Mouse (Mus musculus) frontal cortex, adult (tissue): ENCODE measurements around the gene Relb.

Experiments
- ATAC-seq: cut with Nextera tagmentation; 2 replicates; pipeline ENCODE4 v1.9.2; 2017; ENCODE audit warnings: mild to moderate bottlenecking, moderate library complexity, mixed read lengths; ENCODE audit not compliant: low TSS enrichment

The Relb gene

GRCm38 (mm10) chr7:19579751-19580150, 49.5 kb downstream of the Relb start:
- ATAC-seq: no peak

DNA sequence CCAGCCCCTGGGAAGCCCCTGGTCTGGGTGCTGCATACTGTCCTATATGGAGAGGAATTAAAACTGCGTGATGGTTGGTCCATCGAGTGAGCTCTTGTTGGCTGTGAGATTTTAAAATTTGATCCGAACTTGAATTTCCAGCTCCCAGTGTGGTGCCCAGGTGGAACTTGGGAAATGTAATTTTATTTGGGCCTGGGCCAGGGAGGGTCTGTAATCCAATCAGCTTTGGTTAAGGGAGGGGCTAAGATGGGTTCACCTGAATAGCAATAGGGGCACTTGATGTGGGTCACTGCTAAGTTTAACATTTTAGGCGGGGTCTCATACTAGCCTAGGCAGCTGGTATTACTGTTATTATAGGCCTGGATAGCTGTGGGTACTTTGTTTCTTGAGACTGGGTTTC, 50.8 kb downstream of the Relb start:
- ATAC-seq: no peak

DNA sequence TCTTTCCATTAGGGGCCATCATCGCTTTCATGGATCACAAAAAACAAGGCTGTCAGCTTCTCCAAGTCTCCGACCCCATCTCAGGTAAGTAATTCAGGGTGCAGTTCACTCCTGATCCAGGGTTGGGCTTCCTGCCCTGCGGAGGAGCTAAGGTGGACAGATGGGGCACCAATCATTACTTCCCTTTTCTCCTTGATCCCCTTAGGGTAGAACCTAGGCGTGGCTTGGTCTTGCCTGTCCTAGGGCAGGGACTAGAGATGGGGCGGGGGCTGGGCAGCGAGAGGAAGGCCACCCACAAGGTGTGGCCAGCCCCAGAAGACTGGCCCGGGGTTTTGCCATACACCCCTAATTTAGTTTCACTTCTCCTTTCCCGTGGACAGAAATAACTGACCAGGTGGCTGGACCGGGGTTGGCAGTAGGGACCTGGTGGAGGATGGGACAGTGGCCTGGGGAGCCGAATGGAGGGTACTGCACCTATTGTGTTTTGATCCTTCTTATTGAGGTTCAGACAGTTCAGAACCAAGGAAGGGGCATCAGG, 51.3 kb downstream of the Relb start:
- no peak for ATAC-seq

DNA sequence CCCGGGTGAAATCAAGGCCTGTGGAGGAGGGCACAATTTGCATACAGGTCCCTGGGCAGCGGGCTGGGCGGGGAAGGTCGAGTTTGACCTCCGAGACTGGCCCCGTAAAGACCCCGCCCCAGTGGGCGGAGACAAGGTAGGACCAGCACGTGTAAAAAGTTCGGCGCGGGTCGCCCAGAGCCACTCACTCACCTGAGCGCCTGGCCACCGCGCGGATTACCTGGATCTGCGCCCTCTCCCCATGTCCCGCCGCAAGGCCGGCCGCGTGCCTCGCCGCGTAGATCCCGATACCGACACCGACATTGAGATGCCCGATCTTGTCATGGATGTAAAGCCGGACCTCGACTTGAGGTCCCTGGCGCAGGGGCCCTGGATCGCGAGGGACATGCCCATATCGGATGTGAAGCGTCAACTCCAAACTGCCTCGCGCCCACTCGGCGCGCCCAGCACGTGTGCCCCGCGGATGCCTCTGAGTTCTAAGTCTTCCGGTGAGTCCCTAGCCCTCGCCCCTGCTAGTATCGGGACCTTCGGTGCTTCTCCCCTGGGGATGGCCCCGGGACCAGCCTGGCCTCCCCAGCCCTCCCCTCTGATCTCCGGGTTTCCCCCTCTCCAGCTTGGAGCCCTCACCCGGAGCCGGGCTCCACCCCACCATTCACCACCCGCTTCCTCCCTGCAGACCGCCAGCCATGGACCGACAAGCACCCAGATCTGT, 51.9 kb downstream of the Relb start, which contains the start of the genes Zfp296 and Gemin7:
Gene Zfp296 (plus strand): TSS at position 147 of the 712 bp plus-strand sequence.
Gene Gemin7 (minus strand): TSS at position 455 of the 712 bp plus-strand sequence.
- ATAC-seq: peak; percentile 20; the same call in 1 of the 2 replicates

- no peak for ATAC-seq
These were observed 53.7 kb downstream of the Relb start for GRCm38 (mm10) chr7:19575559-19575958.

DNA sequence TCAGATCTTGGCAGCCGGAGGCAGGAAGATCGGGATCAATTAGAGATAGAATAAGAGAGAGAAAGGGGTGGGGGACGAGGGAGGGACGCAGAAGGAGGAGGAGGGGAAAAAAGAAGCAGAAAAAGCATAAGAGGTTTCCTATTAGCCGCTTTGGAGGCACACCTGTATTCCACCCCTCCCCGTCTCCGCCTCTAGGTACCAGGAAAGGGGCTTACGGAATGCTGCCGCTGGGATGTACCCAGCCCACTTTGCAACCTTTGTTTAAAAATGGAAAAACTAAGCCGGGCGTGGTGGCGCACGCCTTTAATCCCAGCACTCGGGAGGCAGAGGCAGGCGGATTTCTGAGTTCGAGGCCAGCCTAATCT, 55.5 kb downstream of the Relb start:
- no peak for ATAC-seq

- ATAC-seq: peak; percentile 87
These were observed 56.1 kb downstream of the Relb start for GRCm38 (mm10) chr7:19572926-19573775.

- ATAC-seq: no peak
These were observed 59.6 kb downstream of the Relb start for GRCm38 (mm10) chr7:19569647-19570046.

DNA sequence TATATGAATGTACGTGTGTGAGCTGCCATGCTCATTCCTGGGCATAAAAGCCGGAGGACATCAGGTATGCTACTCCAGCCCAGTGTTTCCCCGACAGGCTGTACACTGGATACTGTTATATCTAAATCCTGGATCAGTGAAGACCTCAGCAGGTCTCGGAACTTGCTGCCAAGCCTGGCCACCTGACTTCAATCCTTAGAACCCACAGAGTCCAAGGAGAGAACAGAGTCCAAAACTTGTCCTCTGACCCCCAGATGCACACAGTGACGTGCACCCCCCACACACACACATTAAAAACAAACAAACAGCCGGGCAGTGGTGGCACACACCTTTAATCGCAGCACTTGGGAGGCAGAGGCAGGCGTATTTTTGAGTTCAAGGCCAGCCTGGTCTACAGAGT, 61.8 kb downstream of the Relb start:
- no peak for ATAC-seq

DNA sequence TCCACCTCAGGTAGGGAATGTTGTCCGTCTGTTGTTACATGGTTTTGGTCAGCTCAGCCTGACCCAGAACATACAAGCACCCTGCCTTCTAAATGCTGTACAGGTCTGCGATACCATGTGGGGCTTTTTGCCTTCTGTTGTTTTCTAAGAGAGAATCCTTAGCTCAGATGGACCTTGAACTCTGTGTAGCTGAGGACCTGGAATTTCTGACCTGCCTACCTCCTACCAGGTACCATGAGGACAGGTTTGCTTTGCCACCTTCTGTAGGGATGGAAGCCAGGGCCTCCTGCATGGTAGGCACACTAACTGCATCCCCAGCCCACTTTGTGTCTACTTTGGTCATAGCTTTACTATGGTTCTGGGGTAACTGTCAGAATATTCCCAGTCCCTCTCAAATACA, 63.4 kb downstream of the Relb start:
- no peak for ATAC-seq

DNA sequence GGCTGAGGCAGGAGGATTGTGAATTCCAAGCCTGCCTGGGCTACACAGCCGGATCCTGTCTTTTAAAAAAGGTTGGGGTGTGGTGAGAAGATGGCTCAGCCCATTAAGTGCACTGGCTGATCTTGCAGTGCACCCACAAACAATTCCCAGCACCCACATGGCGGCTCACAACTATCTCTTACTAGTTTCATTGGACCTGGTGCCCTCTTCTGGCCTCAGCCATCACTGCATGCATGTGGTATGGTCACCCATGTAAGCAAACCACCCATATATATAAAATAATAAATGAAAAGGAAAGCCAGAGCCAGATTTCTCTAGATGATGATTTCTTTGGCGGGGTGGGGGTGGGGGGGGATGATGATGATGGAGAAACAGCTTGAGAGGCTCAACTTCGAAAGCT, 64.8 kb downstream of the Relb start:
- ATAC-seq: no peak

- no peak for ATAC-seq
These were observed 65.4 kb downstream of the Relb start for GRCm38 (mm10) chr7:19563884-19564283.

DNA sequence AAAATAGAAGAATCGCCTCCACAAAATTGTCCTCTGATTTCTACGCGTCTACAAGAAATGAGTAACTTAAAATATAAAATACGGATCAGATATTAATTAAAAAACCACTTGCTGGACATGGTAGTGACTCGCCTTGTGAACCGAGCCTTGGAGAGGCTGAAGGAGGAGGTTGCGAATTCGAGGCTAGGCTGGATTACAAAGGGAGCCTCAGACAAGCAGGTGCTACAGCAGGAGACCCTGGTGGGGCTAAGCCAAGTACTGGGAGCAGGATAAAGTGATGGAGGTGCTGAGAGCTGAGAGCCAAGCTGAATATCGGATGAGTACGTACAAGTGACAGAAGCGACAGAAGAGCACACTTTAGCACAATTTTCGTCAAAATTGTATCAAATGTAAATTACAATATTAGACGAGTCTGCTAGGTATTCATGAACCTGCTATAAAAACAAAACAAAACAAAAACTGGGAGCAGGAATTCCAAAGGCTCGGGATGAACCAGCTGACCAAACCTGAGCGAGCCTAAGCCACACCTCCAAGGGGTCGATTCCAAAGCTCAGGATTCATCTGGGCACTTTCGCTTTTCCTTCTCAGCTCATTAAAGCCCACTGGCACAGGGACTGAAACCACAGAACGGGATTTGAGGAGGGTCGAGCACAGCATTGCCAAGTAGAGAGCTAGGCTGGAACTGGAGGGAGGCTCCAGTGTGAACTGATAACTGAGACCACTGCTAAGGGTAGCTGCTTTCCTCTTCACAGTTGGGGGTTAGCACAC, 66.4 kb downstream of the Relb start, which contains the start of gene Ppp1r37:
Gene Ppp1r37 (minus strand): TSS at position 434 of the 768 bp plus-strand sequence.
- ATAC-seq: no peak

DNA sequence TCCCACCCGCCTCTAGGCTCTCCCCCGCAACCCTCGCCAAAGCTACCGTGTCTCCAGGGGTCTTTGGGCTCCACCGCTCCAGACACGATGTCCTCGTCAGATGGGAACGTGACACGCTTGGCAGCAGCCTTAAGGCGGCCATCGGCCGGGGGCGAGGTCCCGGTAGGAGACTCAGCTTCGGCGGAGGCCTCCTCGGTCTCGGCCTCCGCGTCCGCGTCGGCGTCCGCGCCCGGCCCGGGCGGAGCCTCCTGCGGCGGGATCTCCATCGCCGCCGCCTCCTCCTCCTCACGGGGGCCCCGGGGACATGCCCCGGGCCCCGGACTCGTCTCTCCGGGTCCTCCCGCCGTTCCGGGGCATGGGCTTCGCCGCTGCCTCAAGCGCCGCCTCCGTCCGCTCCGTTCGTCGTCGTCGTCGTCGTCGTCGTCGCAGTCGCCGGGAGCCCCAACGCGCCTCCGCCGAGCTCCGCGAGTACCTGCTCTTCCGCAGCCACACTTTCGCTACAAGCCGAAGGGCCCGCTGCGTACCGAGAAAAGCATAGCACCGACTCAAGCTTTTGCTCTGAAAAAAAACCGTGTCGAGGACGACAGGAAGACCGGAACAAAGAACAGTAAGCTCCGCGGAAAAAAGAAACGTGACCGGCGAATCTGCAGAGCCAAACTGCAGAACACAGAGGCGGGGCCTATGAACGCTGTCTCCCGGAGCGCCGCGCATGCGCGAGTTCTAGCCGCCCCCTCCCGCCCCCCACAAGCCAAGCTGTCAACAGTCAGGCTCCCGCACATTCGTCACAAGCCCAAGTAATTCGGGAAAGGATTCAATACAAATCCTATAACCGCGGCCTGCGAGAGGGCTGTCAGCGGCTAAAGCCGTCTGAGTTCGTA, 67.2 kb downstream of the Relb start:
- ATAC-seq: peak; percentile 71

DNA sequence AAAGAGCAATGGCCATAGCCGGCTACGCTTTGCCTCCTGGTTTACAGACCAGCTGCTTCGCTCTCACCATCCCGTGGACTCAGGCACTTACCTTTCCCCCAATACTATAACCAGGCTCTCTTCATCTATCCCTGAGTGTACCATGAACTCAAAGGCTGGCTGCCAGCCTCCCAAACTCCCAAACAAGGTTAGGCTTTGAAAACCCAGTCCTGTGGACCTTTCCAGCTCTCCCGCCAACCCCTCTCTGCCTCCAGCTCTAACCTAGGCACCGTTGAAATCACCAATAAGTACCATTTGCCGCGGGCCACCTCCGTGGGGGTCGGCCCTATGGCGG, 67.8 kb downstream of the Relb start:
- 0 out of 2 replicates have a peak, but pooled peaks have one; percentile 2 for ATAC-seq

DNA sequence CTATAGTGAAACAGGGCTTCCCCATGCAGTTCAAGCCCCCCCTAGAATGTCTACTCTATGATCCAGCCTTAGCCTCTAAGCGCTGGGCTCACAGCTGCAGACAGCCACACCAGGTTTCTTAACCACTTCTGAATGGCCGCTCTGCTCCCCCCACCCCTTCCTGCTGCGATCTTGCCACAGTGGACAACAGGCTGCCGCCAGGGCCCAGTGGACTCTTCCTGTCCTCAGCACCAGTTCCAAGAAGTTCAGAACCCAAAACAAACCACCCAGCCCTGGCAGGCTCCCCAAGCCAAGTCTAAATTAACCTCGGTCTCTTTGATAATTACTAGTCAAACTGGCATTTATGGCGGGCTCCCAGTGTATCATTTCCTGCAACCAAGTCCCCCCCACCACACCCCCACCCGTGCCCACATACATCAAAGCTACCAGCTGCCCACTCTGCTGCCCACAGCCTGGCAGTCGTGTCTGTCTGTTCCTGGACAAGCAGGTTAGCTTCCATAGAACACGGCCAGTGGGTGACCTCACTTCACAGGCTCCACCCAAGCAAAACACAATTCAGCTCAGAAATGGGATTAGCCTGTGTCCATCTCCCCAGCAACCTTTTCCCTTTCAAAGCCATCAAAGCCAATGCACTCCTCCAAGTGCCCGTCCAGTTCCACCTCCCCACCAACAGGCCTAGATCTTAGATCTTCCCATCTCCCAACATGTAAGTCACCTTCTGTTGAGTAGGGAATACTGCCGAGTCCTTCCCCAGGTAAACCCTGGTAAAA, 68.6 kb downstream of the Relb start:
- ATAC-seq: no peak

GRCm38 (mm10) chr7:19558965-19559364, 70.3 kb downstream of the Relb start:
- ATAC-seq: no peak

GRCm38 (mm10) chr7:19557982-19558900, 71.0 kb downstream of the Relb start:
- peak; percentile 4; the same call in 1 of the 2 replicates for ATAC-seq

- no peak for ATAC-seq
These were observed 72.2 kb downstream of the Relb start for GRCm38 (mm10) chr7:19557086-19557485.
